Mouse (Mus musculus): ENCODE data around the gene Parp16. TPM values are rescaled to one million over a fixed set of nuclear protein-coding genes. Genes with fewer than 3 reads are reported as not detected.

The Parp16 gene
- total RNA-seq, 1 experiment from 2014 or later: 9.6 TPM

DNA sequence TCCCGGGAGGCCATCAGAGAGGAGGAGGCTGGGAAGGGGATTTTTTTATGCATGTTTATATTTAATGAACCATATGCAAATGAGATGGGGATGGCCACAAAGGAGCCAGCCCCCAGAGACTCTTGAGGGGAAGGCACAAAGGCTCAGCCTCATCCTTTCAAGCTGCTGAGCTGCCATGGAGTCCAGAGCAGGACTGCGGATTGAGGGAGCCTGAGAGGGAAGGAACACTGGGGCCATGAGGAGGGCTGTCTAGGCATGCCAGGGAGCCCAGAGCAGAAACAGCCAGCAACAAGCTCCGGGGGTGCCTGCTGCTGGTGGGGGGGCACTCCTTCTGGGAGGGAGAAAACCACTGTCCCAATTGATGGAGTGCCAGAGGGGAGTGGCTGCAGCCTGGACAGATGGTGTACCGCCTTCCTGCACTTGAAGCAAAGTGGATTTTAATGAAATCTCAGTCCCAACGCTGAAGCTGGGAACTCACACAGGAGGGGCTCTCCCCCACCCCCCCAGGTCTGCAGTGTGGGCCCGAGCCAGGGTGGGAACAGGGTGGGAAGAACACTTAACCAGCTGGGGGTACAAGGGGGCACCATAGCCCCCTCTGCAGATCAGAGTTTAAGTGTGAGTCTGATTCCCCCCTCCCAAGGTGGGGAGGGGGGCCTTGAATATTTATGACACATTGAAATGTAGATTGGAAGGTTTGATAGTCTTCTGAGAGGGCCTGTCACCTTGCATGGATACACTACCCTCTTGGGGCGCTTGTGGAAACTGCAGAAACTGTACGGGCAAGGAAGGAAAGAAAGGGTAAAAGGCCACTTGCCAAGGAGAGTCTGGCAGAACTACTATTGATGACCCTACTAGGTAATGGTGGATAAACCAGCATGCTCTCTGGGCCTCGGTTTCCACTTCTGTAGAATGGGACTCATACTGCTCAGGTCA lies 18.9 kb upstream of the Parp16 start:
- no peak for ATAC-seq (replicated peaks in 1 of 2; ENCODE audit: insufficient read depth in 1 of 2, low FRiP score in 2 of 2, low TSS enrichment in 1 of 2, low read depth in 1 of 2, poor library complexity in 2 of 2, severe bottlenecking in 2 of 2)

GRCm38 (mm10) chr9:65177497-65177896 lies 17.7 kb upstream of the Parp16 start:
- no peak for ATAC-seq (replicated peaks in 1 of 2; ENCODE audit: insufficient read depth in 1 of 2, low FRiP score in 2 of 2, low TSS enrichment in 1 of 2, low read depth in 1 of 2, poor library complexity in 2 of 2, severe bottlenecking in 2 of 2)

DNA sequence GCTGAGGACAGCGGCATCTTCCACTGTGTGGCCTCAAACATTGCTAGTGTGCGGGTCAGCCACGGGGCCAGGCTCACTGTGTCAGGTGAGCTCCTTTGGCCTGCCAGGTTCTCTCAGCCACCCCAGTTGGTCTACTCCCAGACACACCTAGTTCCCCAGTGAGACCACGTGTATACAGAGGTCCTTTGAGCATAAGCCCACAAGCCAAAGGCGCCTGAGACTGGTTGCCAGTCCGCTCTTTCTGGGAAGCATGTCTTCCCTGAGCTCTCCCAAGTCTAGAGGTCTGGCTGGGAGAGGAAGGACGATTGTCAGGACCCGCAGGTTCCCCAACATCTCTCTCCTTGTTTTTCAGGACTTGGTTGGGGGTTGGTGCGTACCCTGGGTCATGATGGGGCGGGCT lies 17.2 kb upstream of the Parp16 start:
- no peak for ATAC-seq (replicated peaks in 1 of 2; ENCODE audit: insufficient read depth in 1 of 2, low FRiP score in 2 of 2, low TSS enrichment in 1 of 2, low read depth in 1 of 2, poor library complexity in 2 of 2, severe bottlenecking in 2 of 2)

- no peak for ATAC-seq (replicated peaks in 1 of 2; ENCODE audit: insufficient read depth in 1 of 2, low FRiP score in 2 of 2, low TSS enrichment in 1 of 2, low read depth in 1 of 2, poor library complexity in 2 of 2, severe bottlenecking in 2 of 2)
These were observed 16.6 kb upstream of the Parp16 start for GRCm38 (mm10) chr9:65178336-65179213.

GRCm38 (mm10) chr9:65179817-65180624 lies 15.1 kb upstream of the Parp16 start:
- peak in 1 of 2 experiments; percentile 43; a peak in 1 of 4 replicates for ATAC-seq (replicated peaks in 1 of 2; ENCODE audit: insufficient read depth in 1 of 2, low FRiP score in 2 of 2, low TSS enrichment in 1 of 2, low read depth in 1 of 2, poor library complexity in 2 of 2, severe bottlenecking in 2 of 2)

- peak; percentile 87 to 89 for ATAC-seq (replicated peaks in 1 of 2; ENCODE audit: insufficient read depth in 1 of 2, low FRiP score in 2 of 2, low TSS enrichment in 1 of 2, low read depth in 1 of 2, poor library complexity in 2 of 2, severe bottlenecking in 2 of 2)
These were observed 6.6 kb upstream of the Parp16 start for GRCm38 (mm10) chr9:65188599-65188998.

DNA sequence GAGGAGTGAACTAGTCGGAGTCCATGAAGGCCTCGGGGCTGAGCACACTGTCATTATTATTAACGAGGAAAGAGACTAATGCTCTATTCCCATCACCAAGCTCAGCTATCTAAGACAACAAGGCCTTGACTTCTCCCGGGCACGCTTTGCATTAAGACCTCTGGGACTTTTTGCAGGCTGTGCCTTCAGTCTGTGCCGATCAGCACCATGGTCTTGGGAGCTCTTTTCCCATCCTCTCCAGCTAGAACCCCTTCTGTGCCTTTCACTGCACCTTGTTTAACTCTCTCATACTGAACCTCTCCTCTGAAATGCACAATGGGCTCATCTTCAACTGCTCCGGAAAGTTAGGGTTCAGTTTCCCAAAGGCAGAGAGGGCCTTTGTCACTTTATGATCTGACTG lies 4.8 kb upstream of the Parp16 start:
- ATAC-seq (replicated peaks in 1 of 2; ENCODE audit: insufficient read depth in 1 of 2, low FRiP score in 2 of 2, low TSS enrichment in 1 of 2, low read depth in 1 of 2, poor library complexity in 2 of 2, severe bottlenecking in 2 of 2): no peak

GRCm38 (mm10) chr9:65191389-65191754 lies 3.8 kb upstream of the Parp16 start:
- no peak for ATAC-seq (replicated peaks in 1 of 2; ENCODE audit: insufficient read depth in 1 of 2, low FRiP score in 2 of 2, low TSS enrichment in 1 of 2, low read depth in 1 of 2, poor library complexity in 2 of 2, severe bottlenecking in 2 of 2)

DNA sequence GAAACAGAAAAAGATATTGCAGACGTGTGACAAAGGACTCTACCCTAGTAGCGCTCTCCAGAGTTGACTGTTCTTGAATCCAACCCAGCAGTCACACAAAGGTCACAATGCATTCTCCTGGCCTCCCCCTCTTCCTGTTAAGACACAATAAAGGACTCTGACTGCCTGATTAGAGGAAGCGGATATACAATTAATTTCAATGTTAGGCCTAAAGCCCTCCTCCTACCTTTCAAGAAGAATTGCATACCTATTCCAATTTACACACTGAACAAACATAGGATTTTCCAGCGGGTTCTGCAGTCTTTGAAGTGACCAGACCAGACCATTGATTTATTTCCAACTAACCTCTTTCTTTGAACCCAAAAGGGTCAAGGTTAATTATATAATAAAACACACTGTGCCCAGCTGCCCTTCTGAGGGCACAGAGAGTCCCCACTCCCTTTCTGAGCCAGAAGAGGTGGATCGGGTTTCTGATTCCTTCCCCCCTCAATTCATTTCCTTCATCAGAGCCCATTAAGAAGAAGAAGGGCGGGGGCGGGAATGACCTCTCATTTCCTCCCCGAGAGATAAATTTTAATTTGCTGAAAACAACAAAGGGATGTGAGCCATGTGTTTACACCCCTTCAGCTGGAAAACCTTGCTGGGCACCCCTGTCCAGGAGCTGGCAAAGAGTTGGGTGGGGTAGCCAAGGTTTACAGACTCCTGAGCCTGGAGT lies 3.2 kb upstream of the Parp16 start:
- no peak for ATAC-seq (replicated peaks in 1 of 2; ENCODE audit: insufficient read depth in 1 of 2, low FRiP score in 2 of 2, low TSS enrichment in 1 of 2, low read depth in 1 of 2, poor library complexity in 2 of 2, severe bottlenecking in 2 of 2)

DNA sequence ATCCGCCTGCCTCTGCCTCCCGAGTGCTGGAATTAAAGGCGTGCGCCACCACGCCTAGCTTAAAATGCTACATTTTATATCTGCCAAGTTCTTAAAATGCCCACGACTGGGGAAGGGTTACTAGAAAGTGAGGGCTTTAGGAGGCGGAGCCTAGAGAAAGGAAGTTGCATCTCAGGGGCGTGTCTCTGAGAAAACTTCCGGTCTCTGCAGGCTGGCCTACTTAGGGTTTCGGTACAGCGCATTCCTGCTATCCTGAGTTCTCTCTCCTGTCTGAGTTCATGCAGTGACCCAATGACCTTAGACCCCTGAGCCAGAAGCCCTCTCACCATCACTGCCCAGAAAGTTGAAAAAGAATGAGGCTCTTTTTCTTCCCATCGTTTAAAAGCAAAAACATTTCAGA lies 1.9 kb upstream of the Parp16 start:
- no peak for ATAC-seq (replicated peaks in 1 of 2; ENCODE audit: insufficient read depth in 1 of 2, low FRiP score in 2 of 2, low TSS enrichment in 1 of 2, low read depth in 1 of 2, poor library complexity in 2 of 2, severe bottlenecking in 2 of 2)

DNA sequence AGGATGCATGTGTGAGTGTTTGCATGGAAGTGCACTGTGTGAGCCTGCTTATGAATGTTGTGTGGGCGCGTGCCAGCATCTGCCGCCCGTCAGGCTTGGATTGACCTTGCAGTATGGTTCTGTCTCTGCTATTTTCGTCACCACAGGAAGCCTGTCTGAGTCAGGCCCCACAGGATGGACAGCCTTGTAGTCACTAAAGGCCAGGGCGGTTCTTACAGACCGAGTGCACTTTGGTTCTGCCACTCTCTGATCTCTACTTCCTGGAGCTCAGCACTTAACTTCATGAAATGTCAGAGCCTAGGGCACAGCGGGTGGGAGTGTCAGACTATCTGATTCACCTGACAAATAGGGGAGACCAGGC lies 448 bp downstream of the Parp16 start:
- peak; percentile 19 to 33; a peak in 3 of 4 replicates for ATAC-seq (replicated peaks in 1 of 2; ENCODE audit: insufficient read depth in 1 of 2, low FRiP score in 2 of 2, low TSS enrichment in 1 of 2, low read depth in 1 of 2, poor library complexity in 2 of 2, severe bottlenecking in 2 of 2)

- ATAC-seq (replicated peaks in 1 of 2; ENCODE audit: insufficient read depth in 1 of 2, low FRiP score in 2 of 2, low TSS enrichment in 1 of 2, low read depth in 1 of 2, poor library complexity in 2 of 2, severe bottlenecking in 2 of 2): peak; percentile 71 to 74
These were observed 1.0 kb downstream of the Parp16 start for GRCm38 (mm10) chr9:65195982-65196737.

GRCm38 (mm10) chr9:65196738-65197569 lies 1.8 kb downstream of the Parp16 start:
- ATAC-seq (replicated peaks in 1 of 2; ENCODE audit: insufficient read depth in 1 of 2, low FRiP score in 2 of 2, low TSS enrichment in 1 of 2, low read depth in 1 of 2, poor library complexity in 2 of 2, severe bottlenecking in 2 of 2): peak; percentile 55 to 61; a peak in 3 of 4 replicates

GRCm38 (mm10) chr9:65197826-65198225 lies 2.7 kb downstream of the Parp16 start:
- ATAC-seq (replicated peaks in 1 of 2; ENCODE audit: insufficient read depth in 1 of 2, low FRiP score in 2 of 2, low TSS enrichment in 1 of 2, low read depth in 1 of 2, poor library complexity in 2 of 2, severe bottlenecking in 2 of 2): no peak

GRCm38 (mm10) chr9:65199723-65200122 lies 4.6 kb downstream of the Parp16 start:
- ATAC-seq (replicated peaks in 1 of 2; ENCODE audit: insufficient read depth in 1 of 2, low FRiP score in 2 of 2, low TSS enrichment in 1 of 2, low read depth in 1 of 2, poor library complexity in 2 of 2, severe bottlenecking in 2 of 2): no peak

All from hematopoietic stem cell, adult 5-6 weeks (primary cell).